Mouse (Mus musculus): Measurements from ENCODE around the gene Tagln.

The Tagln gene

DNA sequence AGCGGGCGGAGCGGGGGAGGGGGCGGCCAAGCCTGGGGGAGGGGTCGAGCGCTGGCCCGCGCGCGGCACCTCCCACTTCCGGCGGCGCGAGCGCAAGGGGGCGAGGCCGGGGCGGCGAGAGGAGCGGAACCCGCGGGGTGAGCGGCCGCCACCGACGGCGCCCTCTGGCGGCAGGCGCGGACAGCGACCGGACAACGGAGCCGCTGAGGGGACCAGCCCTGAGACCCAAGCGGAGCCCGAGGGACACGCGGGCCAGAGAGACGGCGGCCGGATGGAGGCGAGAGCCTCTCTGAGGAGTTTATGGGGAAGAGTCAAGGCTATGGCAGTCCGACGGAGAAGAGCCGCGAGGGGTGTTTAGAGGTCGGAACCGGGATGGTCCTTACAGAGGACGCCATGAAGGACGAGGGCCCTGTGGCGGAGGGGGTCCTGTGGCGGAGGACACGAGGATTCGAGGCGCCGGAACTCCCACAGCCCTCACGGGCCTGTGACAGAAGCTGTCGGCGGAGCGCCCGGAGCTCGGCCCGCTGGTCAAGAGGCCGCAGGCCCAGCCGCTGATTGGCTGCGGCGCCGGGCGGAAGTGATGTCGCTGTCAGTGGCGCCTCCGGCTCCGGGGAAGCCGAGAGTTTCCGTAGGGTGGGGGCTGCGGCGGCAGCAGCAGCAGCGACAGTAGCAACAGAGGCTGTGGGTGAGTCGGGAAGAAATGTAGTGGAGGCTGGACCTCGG lies 29.3 kb downstream of the Tagln start, which contains the start of the genes Pcsk7 and Rnf214:
TSS of gene Pcsk7 (plus strand) at position 143 of the 723 bp plus-strand sequence.
TSS of gene Rnf214 (minus strand) at position 557 of the 723 bp plus-strand sequence.
- peak; percentile 90 for DNase-seq (ENCODE audit: low spot score)

DNA sequence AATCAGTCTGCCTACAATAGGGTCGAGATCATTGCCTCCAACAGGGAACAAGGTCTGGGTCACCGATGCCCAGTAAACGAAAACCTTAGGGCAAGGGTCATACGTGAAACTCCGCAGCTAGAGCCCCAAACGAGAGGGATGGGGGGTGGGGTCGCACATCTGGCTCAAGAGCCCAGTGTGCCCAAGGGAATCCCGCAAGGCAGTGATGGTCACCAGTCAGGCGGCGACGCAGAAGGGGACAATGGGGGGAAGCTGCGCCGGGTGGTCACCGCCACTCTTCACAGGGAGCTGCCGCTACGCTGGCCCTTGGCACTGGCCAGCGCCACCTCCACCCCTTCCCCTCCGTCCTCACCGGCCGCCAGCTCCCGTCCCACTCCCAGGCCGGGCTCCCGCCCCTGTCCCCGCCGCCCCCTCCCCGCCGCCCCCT lies 30.0 kb downstream of the Tagln start:
- peak; percentile 42 for DNase-seq (ENCODE audit: low spot score)

DNA sequence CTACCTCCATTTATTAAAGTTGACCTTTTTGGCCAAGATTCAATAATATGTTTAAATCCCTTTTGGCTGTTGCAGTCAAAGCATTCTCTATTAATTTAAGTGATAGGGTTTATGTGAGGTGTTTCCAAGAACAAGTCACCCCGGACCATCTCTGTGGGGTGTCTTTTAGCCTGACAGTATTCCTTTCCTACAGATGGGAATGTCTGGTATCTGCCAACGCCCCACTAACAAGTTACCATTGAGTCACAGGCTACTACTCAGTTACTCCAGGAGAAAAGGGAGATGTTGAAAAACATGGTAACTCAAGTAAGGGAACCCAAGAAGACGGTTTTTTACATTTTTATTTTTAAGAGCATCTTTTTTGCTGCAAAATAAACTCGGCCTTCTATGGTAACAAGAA lies 30.7 kb downstream of the Tagln start:
- no peak for DNase-seq (ENCODE audit: low spot score)

DNA sequence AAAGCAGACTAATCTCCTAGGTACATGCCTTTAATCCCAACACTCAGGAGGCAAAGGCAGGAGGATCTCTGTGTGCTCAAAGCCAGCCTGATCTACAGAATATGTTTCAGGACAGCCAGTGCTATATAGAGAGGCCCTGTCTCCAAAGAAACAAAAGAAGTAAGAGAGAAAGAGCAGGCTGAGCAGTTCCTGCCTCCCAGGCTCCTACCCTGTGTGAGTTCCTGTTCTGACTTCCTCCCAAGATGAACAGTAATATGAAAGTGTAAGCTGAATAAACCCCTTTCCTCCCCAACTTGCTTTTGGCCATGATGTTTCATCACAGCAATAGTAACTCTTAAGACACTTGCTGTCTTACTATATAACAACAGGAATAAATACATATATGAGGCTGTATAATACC lies 42.2 kb downstream of the Tagln start:
- no peak for DNase-seq (ENCODE audit: low spot score)

Data from ovary, postnatal 36 days (tissue).